Mouse (Mus musculus) cerebellum, adult 2 months (tissue): ENCODE results near the gene Magi2.
"Not testable (repeated sequence)": the region's sequence is repeated elsewhere in the genome, so short reads cannot be mapped to it uniquely, and the experiment has no call there.

Source experiments
- CTCF ChIP-seq: fragments of 200-500 bp; IDR thresholded peaks from 2 replicates; pipeline ENCODE4 v1.5.1; 2011; ENCODE audit warnings: low read depth, mild to moderate bottlenecking, control low read depth, low read length, moderate library complexity, borderline replicate concordance; ENCODE audit not compliant: insufficient read depth
- POLR2A ChIP-seq: fragments of 200-500 bp; IDR thresholded peaks from 2 replicates; pipeline ENCODE4 v1.6.1; 2011; ENCODE audit warnings: low read length, control low read depth, borderline replicate concordance; ENCODE audit not compliant: insufficient read depth

DNA sequence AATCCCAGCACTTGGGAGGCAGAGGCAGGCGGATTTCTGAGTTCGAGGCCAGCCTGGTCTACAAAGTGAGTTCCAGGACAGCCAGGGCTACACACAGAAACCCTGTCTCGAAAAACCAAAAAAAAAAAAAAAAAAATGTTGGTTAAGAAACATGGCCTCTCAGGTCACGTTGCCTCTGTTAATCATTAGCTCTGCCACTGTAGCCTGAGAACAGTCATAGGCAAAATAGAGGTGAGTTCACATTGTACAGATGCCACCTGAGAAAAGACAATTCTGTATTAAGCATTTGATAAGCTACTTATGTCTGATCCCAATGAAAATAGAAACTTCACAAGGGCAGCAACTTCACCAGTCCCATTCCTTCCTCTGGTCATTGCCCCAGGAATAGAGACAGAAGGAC lies 1496.4 kb downstream of the Magi2 start:
- TF ChIP-seq CTCF, POLR2A: not testable (repeated sequence)
